Mouse (Mus musculus): ENCODE results near the gene Litaf.

The Litaf gene

GRCm38 (mm10) chr16:11066029-11066832 is at the start of gene Litaf:
TSS of gene Litaf (minus strand) at chr16:11066157.
- peak; percentile 97 to 98 for DNase-seq (ENCODE audit: low spot score in 2 of 2)

DNA sequence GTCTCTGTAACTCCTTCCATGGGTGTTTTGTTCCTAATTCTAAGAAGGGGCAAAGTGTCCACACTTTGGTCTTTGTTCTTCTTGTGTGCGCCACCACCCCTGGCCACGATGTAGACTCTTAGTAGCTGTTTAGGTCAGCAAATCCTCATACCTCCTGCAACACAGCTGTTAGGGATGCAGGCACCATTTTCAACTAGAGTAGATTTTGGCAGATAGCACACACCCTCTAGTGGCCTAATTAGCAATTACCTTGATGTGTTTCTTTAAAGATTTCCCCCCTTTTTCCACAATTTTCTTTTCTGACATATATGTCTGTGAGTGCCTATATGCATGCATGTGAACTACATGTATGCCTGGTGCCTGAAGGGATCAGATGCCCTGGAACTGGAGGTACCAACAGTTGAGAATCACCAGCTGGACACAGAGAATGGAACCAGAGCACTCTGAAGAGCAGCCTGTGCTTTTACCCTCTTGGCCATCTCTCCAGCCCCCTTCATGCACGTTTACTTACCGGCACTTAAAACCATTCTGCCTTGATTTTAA is 43.3 kb upstream of the Litaf start:
- DNase-seq (ENCODE audit: low spot score in 2 of 2) = no peak

DNA sequence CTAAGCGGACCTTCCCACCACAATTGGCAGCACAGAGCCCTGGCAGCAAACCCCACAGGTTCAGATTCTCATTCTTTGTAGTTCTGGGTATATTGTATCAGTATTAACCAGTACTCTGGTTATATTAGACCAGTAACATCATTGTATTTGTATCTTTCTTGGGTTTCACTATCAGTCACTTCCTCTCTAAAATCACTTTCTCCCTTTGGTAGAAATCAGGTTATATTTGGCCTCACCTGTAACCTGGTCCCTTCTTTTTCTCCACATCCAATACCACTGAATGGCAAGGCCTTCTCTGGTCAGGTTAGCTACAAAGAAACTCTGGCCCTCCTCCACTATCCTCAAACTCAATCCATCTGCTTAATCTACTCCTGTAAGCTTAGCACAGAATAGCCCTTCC is 38.9 kb upstream of the Litaf start:
- DNase-seq (ENCODE audit: low spot score in 2 of 2) = no peak

GRCm38 (mm10) chr16:11097301-11097700 is 31.3 kb upstream of the Litaf start:
- no peak for DNase-seq (ENCODE audit: low spot score in 2 of 2)

DNA sequence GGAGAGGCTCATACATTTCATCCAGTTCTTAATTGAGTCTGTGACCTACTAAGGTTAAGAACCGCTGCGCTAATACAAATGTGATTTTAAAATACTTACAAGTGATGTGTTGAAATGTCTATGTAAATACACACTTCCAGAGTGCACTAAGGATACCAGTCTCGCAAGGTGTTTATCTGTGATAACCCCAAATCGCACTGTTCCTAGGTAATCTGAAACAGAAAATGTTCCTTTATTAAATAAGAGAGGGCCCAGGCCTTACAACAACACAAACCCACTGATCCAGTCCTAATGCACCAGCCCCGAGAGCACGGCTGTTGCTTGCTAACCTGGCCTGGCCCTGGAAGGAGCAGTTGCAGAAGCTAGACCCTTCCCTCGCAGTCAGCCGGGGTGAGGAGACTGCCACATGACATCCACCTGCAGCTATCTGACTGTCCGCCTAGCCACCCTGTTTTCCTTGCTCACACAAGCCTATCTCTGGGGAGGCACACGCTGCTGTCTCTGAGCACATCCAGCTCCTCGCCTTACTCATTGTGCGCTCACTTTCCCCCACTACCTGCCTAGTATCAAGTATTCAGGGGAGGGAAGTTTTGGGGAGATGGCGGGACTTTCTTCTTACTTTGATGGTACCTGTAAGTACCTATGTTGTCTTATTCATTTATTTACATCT is 27.9 kb upstream of the Litaf start:
- no peak for DNase-seq (ENCODE audit: low spot score in 2 of 2)

GRCm38 (mm10) chr16:11092523-11092922 is 26.6 kb upstream of the Litaf start:
- no peak for DNase-seq (ENCODE audit: low spot score in 2 of 2)

GRCm38 (mm10) chr16:11092061-11092460 is 26.1 kb upstream of the Litaf start:
- DNase-seq (ENCODE audit: low spot score in 2 of 2) = no peak

- no peak for DNase-seq (ENCODE audit: low spot score in 2 of 2)
Measured at GRCm38 (mm10) chr16:11090836-11091570, 25.0 kb upstream of the Litaf start.

- DNase-seq (ENCODE audit: low spot score in 2 of 2) = no peak
Measured at GRCm38 (mm10) chr16:11086856-11087588, 21.1 kb upstream of the Litaf start.

DNA sequence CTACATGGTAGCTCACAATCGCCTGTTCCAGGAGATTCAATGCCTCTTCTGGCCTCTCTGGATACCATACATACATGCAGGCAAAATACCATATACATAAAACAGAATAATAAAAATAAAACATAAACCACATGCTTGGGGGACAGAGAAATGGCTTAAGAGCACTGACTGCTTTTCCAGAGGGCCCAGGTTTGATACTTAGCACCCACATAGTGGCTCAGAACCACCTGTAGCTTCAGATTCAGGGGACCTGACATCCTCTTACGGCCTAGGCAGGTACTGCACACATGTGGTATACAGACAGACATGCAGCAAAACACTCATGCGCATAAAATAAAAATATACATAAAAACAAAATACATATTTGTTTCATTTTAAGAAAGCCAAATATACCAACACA is 20.3 kb upstream of the Litaf start:
- DNase-seq (ENCODE audit: low spot score in 2 of 2) = no peak

GRCm38 (mm10) chr16:11084181-11084580 is 18.2 kb upstream of the Litaf start:
- no peak for DNase-seq (ENCODE audit: low spot score in 2 of 2)

- no peak for DNase-seq (ENCODE audit: low spot score in 2 of 2)
Measured at GRCm38 (mm10) chr16:11078216-11078869, 12.4 kb upstream of the Litaf start.

GRCm38 (mm10) chr16:11077601-11078201 is 11.7 kb upstream of the Litaf start:
- no peak for DNase-seq (ENCODE audit: low spot score in 2 of 2)

- DNase-seq (ENCODE audit: low spot score in 2 of 2) = no peak
Measured at GRCm38 (mm10) chr16:11073060-11073459, 7.1 kb upstream of the Litaf start.

DNA sequence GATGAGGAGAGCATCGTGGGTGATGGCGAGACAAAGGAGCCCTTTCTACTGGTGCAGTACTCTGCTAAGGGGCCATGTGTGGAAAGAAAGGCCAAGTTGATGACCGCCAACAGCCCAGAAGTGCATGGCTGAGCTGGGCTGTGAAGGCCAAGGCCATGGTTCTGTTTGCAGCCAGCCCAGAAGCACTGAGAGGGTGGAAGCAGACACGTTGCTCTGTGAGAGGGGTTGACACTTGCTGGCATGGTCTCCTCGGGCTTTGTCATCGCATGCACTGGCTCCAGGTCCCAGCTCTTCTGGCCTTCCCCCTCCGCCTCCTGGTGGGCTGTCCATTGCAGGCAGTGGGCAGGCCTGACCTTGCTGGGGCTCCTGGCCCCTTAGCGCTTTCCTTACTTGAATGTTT is 6.5 kb upstream of the Litaf start:
- no peak for DNase-seq (ENCODE audit: low spot score in 2 of 2)

DNA sequence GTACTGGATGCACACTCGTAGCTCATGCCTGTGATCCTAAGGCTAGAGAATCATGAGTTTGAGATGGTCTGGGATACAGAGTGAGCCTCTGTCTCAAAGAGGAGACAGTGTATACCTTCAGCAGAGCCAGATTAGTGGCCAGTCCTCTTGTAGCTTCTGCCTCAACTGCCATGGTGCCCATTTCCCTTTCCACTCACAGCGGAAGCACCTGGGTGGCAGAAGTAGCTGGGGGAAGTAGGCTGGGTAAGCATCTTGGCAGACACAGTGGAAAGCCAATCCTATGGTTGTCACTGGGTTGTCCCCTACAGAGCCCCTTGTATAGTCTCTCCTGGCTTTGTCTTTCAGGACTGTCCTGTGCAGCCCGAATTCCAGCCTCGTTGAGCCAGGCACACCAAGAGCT is 5.9 kb upstream of the Litaf start:
- no peak for DNase-seq (ENCODE audit: low spot score in 2 of 2)

GRCm38 (mm10) chr16:11071176-11071575 is 5.2 kb upstream of the Litaf start:
- no peak for DNase-seq (ENCODE audit: low spot score in 2 of 2)

DNA sequence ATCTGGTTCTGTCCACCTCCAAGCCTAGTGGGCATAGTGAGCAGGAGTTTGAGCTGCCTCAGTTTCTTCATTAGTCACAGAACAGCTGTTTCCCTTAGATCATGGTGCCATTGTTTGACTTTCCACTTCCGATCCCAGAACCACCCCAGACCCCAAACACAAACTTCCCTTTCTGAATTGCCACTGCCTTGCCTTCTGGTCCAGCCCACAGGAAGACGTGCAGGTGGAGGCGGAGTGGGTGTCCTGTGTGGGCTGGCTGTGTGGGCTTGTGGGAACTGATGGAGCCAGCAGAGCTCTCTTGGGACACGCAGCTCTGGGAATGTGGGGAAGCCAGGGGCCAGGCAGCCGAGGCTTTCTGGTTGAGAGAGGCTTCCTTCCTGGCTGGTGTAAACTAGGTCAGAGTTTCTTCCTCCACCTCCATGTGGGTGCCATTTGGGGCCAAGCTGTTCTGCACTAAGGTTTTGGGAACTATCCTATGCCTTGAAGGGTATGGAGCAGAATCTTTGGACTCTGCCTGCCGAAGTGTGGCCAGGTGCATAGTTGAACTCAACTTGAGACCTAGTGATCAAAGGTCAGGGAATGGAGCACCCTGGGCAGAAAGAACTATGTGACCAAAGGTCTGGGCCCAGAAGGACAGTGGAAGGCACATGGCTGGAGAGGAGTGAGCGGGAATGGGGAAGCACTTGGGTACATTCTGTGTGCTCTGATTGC is 3.9 kb upstream of the Litaf start:
- no peak for DNase-seq (ENCODE audit: low spot score in 2 of 2)

DNA sequence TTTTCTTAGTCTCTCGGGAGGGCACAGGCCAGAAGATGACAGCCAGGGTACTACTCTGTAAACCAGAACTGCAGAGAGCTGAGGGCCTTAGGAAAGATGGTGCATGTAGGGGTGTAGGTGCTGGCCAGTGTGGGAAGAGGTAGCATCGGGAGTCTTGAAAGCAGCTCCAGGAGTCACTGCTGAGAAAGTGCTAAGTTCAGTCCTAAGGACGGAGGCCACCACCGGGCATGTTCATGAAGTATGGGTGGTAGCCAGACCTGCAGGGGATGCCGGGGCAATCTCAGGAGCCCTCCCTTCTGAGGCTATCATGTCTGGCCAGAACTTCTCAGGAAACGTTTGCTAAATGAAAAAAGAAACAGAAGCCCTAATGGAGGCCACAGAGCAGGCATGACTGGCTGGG is 3.3 kb upstream of the Litaf start:
- DNase-seq (ENCODE audit: low spot score in 2 of 2) = no peak

- no peak for DNase-seq (ENCODE audit: low spot score in 2 of 2)
Measured at GRCm38 (mm10) chr16:11068666-11069065, 2.7 kb upstream of the Litaf start.
